Mouse (Mus musculus) cerebellum, adult 2 months (tissue): ENCODE data around the gene Atp9a. TPM values are rescaled to one million over a fixed set of nuclear protein-coding genes. Genes with fewer than 3 reads are reported as not detected.
A peak's percentile ranks its signal among the peaks of the same experiment; 100 is the strongest.

ENCODE experiments used
- DNase-seq, 2 experiments: peaks; one replicate each; pipeline ENCODE4 v3.0.0; 2021
- H3K27ac ChIP-seq: fragments of 200-500 bp; 2 replicates; pipeline ENCODE4 v1.5.1; 2012; ENCODE audit warnings: low read length, control low read depth, inconsistent platforms; ENCODE audit not compliant: insufficient read depth
- H3K27me3 ChIP-seq: fragments of 200-500 bp; 2 replicates; pipeline ENCODE4 v1.6.1; 2012; ENCODE audit warnings: inconsistent platforms, mild to moderate bottlenecking, low read length, moderate library complexity; ENCODE audit not compliant: control insufficient read depth, insufficient read depth
- H3K4me1 ChIP-seq: fragments of 200-500 bp; 2 replicates; pipeline ENCODE4 v1.6.1; 2011; ENCODE audit warnings: low read length; ENCODE audit not compliant: control insufficient read depth, insufficient read depth
- H3K4me3 ChIP-seq: fragments of 200-500 bp; replicated peaks from 2 replicates; pipeline ENCODE3; 2011; ENCODE audit warnings: mild to moderate bottlenecking, low read depth, low read length, control low read depth; ENCODE audit not compliant: insufficient read depth
- CTCF ChIP-seq: fragments of 200-500 bp; IDR thresholded peaks from 2 replicates; pipeline ENCODE4 v1.5.1; 2011; ENCODE audit warnings: low read depth, mild to moderate bottlenecking, control low read depth, low read length, moderate library complexity, borderline replicate concordance; ENCODE audit not compliant: insufficient read depth
- POLR2A ChIP-seq: fragments of 200-500 bp; IDR thresholded peaks from 2 replicates; pipeline ENCODE4 v1.6.1; 2011; ENCODE audit warnings: low read length, control low read depth, borderline replicate concordance; ENCODE audit not compliant: insufficient read depth
- WGBS: fragments of 180-500 bp; shearing (Covaris S2); methylation state at CpG from one replicate; pipeline ENCODE4 v1.1.7; 2018; 5-methylcytosine and 5-hydroxymethylcytosine counted together
- polyA plus RNA-seq: library from polyadenylated mRNA; depleted of rRNA; stranded (reverse); fragments of >200 nt; gene quantifications from 2 replicates; pipeline ENCODE4 v1.2.3, GENCODE M21; 2012

Gene Atp9a
- polyA plus RNA-seq, 1 experiment: 321 TPM

DNA sequence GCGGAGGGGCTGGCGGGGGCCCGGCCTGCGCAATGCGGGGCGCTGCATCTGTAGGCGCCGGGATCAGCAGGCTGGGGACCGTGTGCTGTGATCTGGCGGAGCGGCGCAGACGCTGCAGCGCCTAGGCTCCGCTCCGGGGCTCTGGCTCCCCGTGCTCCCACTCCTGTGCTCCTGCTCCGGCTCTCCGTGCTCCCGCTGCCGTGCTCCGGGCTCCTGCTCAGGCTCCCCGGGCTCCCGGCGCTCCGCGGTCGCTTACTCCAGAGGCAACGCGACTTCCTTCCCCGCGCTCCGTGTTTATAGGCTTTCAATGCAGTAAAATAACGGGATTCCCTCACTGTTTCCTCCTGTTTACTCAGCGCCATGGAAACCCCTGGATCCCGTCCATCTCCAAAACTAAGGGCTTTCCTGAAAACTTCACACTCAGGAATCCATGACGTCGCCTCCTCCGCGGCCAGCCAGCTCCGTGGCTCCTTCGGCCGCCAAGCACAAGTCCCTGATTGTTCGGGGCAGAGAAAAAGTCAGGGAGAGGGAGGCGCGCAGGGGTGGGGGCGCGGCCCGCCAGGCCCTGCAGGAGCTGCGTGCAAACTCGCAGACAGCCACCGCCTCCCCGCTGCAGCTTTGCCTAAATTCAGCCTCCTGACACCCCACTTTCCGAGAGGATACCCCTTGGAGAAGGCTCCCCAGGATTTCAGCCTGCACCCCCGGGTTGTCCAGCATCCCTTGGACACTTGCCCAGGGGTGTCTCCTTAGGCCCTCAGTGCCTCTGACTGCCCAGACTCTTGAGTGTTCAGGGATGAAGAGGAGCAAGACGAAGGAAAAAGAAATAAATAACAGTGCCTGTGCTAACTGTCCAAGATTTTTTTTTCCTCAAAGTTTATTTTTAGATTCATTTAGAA, 140.5 kb downstream of the Atp9a start, which contains the start of gene Nfatc2:
Gene Nfatc2, minus strand, starts transcription at position 167 of the 896 bp plus-strand sequence.
- H3K27ac ChIP-seq: peak within 1 kb of the TSS; percentile 60
- H3K4me3 ChIP-seq: peak within 1 kb of the TSS; percentile 79
- no peak for TF ChIP-seq POLR2A
- no peak for TF ChIP-seq CTCF
- peak; percentile 64 to 69 for DNase-seq
- WGBS: under 1% methylated on average over 56 of the region's 56 CpGs
- H3K4me1 ChIP-seq: peaks cover 8% of the 10 kb centered on the region
- no peaks in the 10 kb centered on the region for H3K27me3 ChIP-seq

DNA sequence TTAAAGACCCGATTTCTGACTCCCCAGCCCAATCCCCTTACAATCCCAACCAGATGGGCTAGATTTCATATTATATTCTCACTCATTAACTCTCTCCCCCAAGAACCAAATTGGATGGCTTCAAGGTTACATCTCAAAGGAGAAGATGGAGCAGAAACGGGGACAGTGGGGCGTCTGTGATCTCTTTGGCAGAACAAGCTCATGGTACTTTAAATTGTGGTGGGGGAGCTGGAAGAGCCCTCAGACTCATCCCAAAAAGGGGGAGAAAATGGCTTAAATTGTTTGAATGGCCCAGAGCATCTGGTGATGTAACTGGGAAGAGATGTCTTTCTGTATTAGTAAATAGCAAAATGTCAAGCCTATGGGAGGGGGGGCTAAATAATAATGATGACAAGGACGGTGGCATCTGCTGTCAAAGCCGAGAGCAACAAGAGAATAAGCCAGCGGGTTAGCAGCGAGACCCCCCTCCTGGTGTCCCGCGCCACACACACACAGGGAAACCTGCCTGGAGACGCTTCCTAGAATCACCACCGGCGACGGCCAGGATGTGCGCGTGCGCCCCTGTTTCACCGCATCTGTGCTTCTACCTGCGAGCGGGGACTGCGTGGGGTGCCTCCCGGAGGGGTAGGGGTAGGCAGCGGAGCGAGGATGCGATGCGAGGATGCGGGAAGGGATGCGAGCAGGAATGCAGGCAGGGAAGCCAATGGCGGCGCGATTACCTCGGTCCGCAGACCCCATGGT, 141.3 kb downstream of the Atp9a start:
- H3K4me1 ChIP-seq: peaks cover 11% of the 10 kb centered on the region
- H3K27ac ChIP-seq: peak overlapping the region; percentile 60
- H3K4me3 ChIP-seq: peak overlapping the region; percentile 79
- no peak for TF ChIP-seq CTCF
- no peak for TF ChIP-seq POLR2A
- peak in 1 of 2 experiments; percentile 55 for DNase-seq
- WGBS: 2% methylated on average over 32 of the region's 32 CpGs
- no peaks in the 10 kb centered on the region for H3K27me3 ChIP-seq

DNA sequence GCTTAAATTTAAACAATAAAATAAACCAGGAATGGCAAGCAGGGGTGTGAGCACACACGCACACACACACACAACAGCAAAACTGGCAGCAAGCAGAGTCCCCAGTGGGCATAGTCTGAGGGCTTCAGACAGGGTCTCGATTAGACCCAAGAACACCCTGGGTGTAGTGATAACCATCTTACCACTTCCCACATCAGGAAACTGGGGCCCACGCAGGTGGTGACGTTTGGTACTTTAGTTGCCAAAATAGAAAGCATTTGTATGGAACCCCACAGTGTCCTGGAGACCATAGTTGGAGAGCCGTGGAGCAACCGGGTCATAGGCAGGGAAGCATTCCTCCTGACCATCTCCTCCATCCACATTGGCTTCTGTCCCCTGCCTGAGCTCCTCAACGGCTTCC, 146.5 kb downstream of the Atp9a start:
- Histone ChIP-seq H3K4me1 (peaks cover 19% of the 10 kb centered on the region), H3K27ac (no peak overlapping the region), H3K4me3 (no peak overlapping the region), H3K27me3 (no peaks in the 10 kb centered on the region)
- TF ChIP-seq CTCF (no peak), POLR2A (no peak)
- WGBS: 31% methylated on average over 7 of the region's 7 CpGs
- DNase-seq: no peak

DNA sequence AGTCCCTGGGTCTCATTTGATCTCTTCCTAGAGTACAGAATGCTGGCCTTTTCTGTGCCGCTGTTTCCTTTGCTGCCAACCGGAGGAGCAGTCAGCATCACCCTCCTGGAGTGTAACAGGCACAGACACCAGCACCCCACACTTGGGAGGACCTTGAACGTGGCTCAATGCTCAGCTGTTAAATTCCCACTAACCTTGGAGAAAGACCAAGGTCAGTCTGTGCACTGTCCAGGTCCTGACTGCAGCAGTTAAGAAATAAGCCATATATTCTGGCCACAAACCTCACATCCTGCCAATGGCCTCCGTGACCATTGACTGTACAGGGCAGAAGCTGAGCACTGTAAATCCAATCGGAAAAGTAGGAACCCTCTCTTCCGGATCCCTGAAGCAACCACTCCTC, 148.5 kb downstream of the Atp9a start:
- no peak overlapping the region for H3K27ac ChIP-seq
- WGBS: 79% methylated on average over 6 of the region's 6 CpGs
- H3K4me3 ChIP-seq: no peak overlapping the region
- peaks cover 19% of the 10 kb centered on the region for H3K4me1 ChIP-seq
- no peaks in the 10 kb centered on the region for H3K27me3 ChIP-seq
- DNase-seq: no peak
- TF ChIP-seq POLR2A (no peak), CTCF (no peak)

DNA sequence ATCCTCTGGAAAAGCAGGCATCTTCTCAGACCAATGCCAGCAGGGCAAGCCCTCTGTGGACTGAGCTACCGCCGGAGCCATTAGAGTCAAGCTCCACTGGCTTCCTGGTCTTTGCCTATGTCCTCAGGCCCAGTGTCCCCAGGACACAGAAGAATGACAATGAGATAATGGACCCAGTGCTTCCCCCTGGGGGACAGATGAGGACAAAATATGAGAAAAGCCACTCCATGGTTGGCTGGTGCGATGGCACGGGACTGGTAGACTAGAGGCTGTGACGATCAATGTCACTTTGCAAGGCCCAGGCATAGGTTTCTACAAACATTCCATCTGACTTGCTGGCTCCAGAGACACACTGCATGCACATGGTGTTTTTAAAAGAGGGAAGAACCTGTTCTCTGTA, 149.2 kb downstream of the Atp9a start:
- WGBS: 81% methylated on average over 5 of the region's 5 CpGs
- no peak overlapping the region for H3K4me3 ChIP-seq
- H3K4me1 ChIP-seq: peaks cover 21% of the 10 kb centered on the region
- no peak for DNase-seq
- no peaks in the 10 kb centered on the region for H3K27me3 ChIP-seq
- H3K27ac ChIP-seq: no peak overlapping the region
- TF ChIP-seq POLR2A (no peak), CTCF (no peak)

DNA sequence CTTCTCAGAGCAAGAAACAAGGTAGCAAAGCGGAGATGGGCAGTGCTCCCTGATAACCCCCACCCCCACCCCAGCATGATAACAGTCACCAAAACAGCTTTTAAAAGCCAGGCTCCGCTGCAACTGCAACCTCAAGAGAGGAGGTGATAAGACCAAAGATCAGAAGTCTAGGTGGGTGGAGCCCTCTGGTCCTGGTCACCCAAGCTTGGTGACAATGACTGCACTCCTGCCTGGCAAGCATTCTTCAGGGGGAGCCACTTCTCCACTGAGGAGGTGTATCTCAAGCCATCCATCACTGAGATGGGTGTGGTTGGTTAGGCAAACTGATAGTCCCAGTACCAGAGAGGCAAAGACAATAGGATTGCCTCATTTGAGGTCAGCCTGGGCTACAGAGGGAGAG, 151.1 kb downstream of the Atp9a start:
- no peak overlapping the region for H3K4me3 ChIP-seq
- no peak overlapping the region for H3K27ac ChIP-seq
- DNase-seq: no peak
- H3K4me1 ChIP-seq: peaks cover 26% of the 10 kb centered on the region
- 97% methylated on average over 2 of the region's 2 CpGs for WGBS
- TF ChIP-seq POLR2A (no peak), CTCF (no peak)
- no peaks in the 10 kb centered on the region for H3K27me3 ChIP-seq

DNA sequence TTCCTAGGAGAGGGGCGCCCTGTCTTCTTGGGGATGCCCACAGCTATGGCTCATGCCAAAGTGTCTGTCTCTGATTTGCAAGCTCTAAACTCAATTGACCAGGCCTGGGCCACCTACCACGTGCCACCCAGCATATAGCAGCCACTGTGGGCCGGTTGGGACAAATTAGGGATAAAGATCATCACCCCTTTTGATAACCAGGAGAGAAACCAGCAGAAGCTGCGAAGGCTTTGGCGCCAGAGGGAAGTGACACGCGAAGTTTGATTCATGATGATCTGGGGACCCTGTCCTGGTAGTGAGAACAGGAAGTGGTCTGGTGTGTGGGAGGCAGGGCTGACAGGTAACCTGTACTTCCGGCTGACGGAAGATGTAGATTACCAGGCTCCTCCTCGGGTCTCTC, 151.7 kb downstream of the Atp9a start:
- no peak for TF ChIP-seq CTCF
- DNase-seq: no peak
- no peaks in the 10 kb centered on the region for H3K27me3 ChIP-seq
- WGBS: 71% methylated on average over 10 of the region's 10 CpGs
- no peak overlapping the region for H3K4me3 ChIP-seq
- no peak overlapping the region for H3K27ac ChIP-seq
- H3K4me1 ChIP-seq: peaks cover 25% of the 10 kb centered on the region

DNA sequence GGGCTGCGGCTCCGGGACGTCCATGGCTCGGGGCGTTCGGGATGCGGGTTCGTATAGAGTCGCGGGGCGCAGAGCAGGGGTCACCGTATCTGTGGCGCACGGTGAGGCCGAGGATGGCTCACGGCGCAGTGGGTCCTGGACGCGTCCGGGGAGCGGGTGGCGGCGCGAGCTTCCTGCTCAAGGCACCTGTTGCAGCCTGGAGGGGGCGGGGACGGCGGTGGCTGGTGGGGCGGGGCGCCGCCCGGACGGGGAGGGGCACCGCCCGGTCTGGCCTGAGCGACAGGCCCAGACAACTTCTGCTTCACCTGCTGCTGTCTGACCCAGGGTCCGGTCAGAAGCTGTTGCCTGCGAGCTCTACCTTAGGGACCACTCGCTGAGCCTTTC, 152.0 kb downstream of the Atp9a start:
- Histone ChIP-seq H3K27ac (no peak overlapping the region), H3K4me3 (no peak overlapping the region), H3K27me3 (no peaks in the 10 kb centered on the region), H3K4me1 (peaks cover 28% of the 10 kb centered on the region)
- TF ChIP-seq POLR2A: no peak
- TF ChIP-seq CTCF: no peak
- DNase-seq: no peak
- WGBS: 20% methylated on average over 29 of the region's 38 CpGs
